Mouse (Mus musculus) urinary bladder, postnatal 10 days (tissue): Measurements from ENCODE around the gene Cmc2.
A peak's percentile ranks its signal among the peaks of the same experiment; 100 is the strongest.

Experiments
- DNase-seq: peaks from one replicate; pipeline ENCODE4 v3.0.0; 2022; ENCODE audit warnings: low spot score

Gene Cmc2

DNA sequence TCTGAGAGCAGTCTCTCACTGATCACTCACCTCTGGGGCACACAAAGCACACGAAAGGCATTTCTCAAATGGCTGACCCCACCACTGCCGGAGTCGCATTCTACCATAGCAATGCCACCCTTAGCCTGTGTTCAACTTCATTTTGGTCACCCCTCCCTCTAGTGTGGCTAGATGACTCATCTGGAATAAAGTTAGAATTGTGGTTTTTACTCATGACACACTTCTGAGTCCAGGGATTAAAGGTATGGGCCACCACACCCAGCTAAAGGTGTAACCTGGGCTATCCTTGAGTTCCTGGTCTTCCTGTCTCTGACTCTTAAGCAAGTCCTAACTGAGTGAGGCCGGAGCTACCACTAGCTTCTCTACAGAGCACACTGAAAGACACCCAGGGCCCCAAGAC is 15.4 kb downstream of the Cmc2 start:
- DNase-seq: no peak

DNA sequence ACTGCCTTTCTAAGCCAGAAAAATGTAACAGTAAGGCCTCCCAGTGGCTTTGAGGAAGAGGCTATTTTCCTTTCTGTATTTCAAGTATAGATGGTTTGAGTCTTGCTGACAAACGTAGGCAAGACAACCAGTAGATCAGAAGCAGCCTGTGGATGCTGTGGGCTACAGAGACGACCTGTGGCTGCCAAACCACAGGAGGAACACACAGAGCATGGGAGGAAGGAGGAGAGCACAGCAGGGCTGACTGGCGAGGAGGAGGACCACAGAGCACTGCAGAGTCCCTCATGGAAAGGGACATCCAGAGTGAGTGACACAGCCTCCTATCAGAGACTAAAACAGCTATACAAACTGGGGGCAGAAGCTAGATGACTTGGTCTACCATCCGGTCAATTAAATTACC is 16.0 kb downstream of the Cmc2 start:
- no peak for DNase-seq

DNA sequence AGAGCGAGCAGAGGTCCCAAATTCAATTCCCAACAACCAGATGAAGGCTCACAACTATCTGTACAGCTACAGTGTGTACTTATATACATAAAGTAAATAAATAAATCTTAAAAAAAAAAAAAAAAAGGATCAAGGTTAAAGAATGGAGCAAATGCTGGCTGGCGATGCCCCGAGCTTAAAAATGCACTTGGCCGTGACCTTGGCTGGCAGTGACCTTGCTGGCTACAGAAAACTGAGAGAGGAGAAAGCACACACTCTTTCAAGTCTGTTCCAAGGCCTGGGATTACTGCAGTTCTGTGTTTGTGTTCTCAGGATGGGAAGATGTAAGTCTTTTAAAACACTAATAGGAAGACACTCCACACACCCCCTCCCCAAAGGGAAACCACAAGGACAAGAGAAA is 16.5 kb downstream of the Cmc2 start:
- DNase-seq: no peak

DNA sequence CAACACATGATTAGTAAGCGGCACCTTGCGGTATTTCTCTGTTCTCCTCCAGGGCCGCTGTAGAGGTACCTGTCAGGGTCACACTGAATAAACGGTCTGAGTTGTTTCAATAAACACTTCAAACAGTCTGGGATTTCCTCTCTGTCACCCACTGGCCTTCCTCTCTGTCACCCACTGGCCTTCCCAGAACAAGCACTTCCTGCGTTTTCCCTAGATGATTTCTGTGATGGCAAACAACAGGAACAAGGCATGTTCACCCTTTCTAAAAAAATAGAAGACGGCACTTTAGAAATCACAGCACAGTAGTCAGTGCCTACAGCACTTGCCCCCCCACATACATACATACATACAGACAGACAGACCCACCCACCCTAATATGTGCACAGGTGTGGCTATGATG is 25.7 kb downstream of the Cmc2 start:
- DNase-seq: no peak

DNA sequence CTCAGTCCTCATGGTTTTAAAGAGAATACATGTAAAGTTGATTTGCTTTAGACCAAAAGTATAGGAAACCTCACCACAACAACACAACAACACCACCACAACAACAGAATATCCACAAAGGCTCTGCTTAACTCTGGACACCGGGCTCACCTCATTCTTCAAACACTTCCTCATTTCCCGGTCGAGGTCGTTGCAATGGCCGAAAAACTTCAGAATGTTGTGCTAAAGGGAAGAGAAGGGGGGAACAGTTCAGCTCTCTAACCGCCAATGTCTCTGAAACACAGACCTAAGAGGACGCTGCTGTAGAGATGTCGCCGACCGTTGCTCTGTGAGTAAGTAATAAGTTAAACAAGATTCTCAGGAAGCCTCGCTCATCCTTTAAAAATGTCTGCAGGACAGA is 27.3 kb downstream of the Cmc2 start:
- no peak for DNase-seq

DNA sequence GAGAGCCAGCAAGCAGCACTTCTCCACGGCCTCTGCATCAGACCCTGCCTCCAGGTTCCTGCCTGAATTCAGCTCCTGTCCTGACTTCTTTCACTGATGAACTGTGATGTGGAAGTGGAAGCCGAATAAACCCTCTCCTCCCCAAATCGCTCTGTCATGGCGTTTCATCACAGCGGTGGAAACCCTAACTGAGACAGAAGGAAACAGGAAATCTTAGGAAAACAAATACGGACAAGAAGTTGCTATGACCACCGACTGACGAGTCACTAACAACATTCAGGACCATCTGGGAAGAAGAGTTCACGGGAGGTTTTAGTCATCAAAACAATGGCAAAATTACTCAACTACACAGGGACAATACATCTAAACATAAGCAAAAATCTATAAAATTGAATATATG is 28.6 kb downstream of the Cmc2 start:
- no peak for DNase-seq

DNA sequence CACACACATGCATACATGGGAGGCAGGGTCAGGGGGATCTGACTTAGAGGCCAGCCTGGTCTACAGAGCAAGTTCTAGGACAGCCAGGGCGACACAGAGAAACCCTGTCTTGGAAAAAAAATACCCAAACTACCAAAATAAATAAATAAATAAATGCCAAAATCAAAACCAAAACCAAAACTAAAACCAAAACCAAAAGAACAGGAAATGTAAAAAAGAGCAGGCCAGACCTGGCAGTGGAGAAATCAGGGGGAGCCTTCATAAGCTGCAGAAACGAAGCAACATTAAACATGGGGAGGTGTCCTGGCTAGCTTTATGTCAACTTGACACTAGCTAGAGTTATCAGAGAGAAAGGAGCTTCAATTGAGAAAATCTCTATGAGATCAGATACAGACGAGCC is 29.1 kb downstream of the Cmc2 start:
- no peak for DNase-seq

DNA sequence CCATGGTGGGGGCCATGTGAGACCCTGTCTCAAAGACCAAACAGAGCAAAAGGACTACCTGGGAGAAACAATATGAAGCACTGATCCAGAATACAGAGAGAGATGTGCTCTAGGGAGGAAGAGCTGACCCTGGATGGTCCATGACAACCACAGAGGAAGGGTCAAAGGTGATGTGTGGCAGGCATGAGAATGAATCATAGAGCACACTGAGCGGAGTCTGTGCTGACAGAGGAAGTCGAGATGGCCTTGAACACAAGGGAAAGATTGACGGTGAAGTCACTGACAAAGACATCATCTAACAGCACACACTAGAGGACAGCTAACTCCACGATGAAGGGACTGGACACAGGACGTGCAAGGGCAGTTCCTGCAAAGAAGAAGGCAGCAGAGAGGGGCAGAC is 29.8 kb downstream of the Cmc2 start:
- no peak for DNase-seq

DNA sequence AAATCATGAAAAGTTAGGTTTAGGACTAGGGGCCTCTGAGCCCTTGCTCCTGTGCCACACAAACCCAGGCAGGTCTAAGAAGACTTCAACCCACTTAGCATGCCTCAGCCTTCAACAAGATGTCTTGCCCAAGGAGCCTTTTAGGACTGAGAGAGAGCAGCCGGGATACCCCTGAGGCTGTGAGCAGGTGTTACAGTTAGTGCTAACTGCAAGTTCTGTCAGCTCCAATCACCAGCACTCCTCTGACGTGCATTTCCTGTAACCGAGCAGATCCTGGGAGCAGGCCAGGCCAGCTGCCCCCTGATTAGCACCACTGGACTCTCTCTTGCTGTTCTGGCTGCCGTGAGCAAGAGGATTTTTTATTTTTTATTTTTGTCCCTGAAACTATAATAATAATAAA is 33.4 kb downstream of the Cmc2 start:
- no peak for DNase-seq

DNA sequence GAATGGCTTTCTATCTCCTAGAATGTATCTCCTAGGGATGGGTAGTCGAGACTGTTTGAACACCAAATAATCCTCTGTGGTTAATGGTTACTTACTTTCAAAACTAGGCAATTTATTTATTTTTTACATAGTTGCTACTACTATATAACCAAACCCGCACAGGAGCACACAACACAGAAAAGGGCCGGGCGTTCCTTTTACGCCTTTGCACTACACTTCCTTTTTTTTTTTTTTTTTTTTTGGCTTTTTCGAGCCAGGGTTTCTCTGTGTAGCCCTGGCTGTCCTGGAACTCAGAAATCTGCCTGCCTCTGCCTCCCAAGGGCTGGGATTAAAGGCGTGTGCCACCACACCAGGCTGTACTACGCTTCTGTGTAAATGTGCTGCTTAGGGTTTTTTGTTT is 39.9 kb downstream of the Cmc2 start:
- no peak for DNase-seq

DNA sequence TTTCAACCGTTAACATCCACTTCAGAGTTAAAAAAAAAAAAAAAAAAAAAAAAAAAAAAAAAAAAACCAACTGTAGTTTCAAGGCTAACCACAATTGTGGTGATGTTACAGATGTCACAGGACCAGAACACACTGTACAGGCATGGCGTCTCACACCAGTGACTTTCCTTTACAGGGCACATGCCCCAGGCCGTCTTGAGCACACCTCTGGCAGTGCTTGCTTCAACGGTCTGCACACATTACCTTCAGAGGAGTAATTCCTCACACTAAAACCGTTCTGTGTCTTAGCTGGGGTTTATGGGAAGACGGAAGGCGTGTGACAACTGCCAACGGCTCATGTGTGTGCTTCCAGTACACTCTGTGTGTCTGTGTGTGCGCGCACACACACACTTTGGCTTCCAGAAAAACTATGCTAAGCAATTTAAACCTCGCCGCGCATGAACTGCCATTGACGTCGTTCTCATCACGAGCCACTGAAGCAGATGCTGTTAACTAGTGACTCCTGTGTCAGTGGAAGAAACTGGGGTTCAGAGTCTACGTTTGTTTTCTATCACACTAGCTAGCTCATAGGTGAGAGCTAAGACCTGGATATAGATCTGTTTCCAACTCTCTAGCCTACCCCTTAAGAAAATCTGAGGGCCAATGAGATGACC is 45.3 kb downstream of the Cmc2 start:
- no peak for DNase-seq

DNA sequence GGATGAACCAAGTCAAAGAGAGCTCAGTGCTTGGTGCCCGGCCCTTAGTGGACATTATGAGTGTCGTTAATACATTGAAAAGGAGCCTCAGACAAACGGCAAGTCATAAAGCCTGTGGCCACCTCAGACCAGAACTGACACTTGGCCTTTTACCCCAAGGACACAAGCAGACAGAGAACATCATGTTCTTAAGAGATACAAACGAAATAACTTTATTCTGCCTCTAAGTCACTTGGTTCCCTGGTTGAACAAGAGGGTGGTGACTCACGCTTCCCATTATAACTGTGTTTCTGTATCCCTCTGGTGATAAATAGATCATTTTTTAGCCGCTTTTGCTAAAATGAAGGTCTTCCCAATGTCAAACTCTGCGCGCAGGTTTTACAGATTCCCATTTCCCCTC is 47.3 kb downstream of the Cmc2 start:
- no peak for DNase-seq

DNA sequence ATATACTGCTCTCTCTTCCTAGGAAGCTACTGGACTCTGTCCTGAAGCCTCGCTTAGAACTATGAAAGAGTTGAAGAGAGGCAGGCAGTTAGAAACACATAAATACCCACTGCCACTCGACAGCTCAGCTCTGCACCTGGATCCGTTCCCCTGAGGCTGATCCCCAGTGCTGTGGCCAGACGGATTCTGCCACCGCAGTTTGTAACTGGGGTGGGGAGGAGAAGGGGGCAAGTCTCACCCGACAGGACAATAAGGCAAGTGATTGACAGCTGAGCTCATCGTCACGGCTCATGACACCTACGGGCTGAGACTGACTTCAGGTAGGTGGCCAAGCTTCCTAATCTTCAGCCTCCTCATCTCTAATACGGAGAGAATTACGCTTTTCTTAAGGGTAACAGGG is 47.7 kb downstream of the Cmc2 start:
- no peak for DNase-seq

DNA sequence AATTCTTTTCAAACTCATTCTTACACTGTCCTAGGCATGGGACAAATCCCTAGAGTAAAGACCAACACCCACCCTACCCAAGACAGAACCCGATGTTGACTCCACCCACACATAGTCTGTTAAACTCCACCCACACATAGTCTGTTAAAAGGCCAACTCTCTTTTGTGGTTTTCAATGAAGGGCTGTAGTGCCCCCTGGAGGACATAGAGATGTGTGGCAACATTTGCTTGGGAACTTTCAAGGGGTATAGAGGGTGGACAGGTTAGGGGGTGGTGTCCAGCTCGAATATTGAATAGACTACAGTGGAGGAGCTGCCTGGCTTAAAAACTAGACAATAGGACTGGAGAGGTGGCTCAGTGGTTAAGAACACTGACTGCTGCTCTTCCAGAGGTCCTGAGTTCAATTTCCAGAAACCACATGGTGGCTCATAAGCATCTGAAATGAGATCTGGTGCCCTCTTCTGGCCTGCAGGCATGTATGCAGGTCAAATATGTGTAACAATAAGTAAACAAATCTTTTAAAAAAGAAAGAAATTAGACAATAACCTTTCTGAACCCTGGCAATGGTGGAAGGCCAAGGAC is 48.4 kb downstream of the Cmc2 start:
- no peak for DNase-seq

DNA sequence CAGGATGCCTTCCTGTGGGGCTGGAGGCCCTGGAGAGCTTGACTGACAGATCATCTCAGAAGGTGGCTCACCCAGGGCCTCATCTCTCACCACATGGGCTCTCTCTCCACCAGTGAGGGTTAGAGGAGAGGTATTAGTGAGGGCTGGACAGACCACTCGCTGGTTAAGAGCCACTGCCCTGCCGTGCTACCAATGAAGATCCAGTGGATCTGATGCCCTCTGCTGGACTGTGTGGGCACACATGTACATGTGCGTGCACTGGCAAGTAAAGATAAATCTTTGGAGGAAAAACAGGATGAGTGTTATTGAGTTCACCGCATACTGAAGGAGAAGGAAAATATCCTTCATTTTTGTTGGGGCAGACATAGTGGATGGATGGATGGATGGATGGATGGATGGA is 52.6 kb downstream of the Cmc2 start:
- no peak for DNase-seq

DNA sequence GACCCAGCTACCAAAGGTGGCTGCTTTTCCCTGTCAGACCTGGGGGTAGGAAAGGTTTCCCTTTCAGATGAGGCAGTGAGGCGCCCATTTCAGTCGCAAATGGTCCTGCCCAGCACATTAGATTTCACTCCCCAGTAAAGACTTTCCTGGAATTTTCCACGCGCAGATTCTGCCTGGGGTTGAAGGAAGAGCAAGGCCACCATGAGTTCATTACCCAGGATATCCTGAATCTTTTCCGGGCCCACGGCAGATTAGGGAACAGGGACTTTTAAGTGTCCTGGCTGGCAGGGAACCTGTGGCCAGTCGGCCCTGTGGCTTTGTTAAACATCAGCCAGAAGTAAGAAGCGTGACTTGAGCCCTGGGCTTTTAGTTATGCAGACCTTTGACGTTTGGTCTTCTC is 53.9 kb downstream of the Cmc2 start:
- DNase-seq: no peak

DNA sequence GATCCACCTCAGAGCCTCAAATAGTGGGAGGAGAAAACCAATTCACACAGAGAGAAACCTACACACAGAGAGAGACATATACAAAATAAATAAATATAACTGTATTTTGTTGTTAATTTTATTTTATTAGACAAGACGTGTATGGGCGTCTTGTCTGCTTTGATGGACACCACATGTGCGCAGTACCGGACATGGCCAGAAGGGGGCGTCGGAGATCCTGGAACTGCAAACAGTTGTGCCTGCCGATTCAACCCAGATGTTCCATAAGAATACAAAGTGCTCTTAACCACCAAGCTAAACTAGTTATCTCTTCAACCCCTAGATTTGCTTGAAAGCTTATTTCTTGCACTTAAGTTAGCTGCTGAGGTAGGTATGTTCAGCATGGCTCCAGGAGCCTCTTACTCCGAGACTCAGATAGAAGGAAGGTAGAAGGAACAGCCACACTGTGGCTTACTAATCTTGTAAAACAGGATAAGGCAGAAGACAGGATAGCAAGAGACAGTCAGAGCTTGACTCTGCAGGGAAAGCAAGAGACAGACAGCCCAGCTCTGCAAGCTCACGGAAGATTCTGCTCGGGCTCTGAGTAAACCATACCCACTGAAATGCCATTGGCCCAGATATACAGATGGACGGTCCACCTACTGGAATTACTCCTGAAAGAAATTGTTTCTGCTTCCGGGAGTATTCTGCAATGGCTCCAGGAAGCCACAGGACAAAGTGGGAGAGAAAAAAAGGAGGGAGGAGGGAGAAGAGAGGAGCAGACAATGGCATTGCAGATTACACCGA is 54.9 kb downstream of the Cmc2 start:
- DNase-seq: no peak

DNA sequence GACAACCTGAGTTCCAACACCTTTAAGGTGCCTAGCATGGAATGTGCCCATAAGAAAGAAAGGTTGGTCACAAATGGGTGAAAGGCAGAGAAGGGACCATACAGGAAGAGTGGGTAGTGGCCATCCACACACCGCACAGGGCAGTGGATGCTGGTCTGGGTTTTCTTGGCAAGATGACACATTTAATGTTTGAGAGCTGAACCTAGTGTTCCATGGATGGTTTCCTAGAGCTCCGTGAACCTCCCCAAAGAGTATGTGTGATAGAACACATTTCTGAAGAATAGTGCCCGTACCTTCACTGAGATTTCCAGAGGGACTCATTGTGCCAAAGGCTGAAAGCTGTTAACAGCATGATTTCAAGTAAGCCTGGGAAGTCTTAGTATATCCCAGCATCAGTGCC is 56.7 kb downstream of the Cmc2 start:
- no peak for DNase-seq

DNA sequence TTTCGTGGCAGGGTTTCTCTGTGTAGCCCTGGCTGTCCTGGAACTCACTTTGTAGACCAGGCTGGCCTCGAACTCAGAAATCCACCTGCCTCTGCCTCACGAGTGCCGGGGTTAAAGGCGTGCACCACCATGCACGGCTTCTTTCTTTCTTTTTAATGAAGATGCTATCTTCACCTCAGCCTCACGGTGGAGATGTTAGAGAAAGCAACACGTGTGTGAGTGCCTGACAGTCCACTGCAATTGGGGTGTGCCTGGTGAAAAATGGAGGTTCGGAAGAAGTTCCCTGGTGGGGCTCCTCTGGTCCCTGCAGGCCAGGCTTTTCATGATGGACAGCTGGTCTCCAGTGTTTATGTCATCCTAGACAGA is 57.2 kb downstream of the Cmc2 start:
- no peak for DNase-seq

DNA sequence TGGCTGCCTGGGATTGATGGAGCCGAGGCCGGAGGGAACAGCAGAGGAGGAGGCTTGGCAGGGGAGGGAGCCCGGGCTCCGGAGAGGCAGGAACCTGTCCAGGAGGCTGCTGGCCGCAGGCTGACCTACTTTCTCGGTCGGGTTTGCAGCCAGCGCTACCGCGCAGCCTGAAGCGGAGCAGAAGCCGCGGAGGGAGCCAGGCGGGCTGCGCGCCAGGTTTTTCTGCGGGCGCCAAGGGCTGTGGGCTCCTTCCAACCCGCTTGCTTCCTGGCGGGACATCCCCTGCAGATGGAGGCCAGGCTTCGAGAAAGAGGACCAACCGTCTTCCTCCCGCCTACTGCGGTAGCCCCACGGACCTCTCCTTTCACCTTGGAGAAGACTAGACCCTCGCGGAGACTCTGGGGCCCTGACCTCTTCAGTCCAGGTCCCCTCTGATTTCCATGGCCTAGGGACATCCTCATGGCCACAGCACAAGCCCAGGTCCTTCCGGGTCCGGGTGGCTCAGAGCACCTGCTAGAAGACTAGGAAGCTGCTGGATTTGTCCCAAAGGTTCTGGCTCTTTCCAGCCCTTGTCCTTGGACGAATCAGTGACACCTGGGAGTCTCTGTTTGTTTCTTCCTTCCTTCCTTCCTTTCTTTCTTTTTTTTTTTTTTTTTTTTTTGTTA is 57.8 kb downstream of the Cmc2 start:
- peak; percentile 18 for DNase-seq

DNA sequence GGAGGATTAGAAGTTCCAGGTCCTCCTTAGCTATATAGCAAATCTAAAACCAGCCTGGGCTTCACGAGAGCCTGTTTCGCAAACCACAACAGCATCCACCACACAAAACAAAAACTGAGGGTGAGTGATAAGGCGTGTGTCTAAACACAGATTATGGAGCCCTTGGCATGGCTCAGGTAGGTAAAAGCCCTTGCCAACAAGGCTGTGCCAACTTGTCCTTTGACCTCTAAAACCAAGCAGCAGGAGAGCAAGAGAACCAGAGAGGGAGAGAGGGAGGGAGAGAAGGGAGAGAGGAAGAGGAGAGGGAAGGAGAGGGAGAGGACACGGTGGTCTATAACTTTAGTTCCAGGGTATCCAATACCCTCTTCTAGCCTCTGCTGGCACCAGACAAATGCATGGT is 59.1 kb downstream of the Cmc2 start:
- DNase-seq: no peak

DNA sequence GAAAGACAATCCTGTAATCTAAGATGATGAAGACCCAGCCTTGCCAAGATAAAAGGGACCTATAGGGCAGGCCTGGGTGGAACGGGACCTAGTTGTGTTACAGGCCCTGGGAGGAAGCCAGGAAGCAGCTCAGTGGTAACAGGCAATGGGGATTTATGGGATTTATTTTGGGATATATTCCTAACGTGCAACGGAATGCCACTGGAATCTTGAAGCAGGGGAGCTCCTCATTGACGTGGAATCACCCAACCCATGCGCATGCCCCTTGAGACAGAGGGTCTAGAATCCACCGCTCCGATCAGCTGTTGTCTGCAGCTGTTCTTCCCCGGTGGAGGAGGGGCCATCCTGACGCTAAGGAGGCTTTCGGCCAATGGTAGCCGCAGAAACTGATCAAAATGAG is 69.2 kb downstream of the Cmc2 start:
- no peak for DNase-seq

DNA sequence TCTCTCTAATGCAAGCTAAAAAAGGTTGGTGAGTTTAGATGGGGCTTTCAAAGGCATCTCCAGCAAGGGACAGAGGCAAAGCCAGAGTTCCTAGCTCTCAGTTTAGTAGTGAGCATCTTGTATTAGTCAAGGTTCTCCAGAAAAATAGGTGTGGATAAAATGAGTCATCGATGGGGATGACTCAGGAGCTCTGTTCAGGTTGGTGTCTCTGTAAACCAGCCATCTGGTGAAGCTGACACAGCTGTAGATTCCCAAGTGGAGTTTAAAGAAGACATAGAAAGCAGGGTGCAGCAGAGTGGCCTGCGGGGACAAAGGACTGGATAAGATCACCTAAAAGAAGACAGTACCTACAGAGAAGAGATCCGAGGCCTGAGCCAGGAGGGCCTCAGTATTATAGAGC is 73.2 kb downstream of the Cmc2 start:
- no peak for DNase-seq
